Mouse (Mus musculus): ENCODE results near the gene Kctd21. TPM values are rescaled to one million over a fixed set of nuclear protein-coding genes. Genes with fewer than 3 reads are reported as not detected.

The Kctd21 gene
- total and polyA plus RNA-seq, 3 experiments: 0.23 to 1.2 TPM; not detected in 1

DNA sequence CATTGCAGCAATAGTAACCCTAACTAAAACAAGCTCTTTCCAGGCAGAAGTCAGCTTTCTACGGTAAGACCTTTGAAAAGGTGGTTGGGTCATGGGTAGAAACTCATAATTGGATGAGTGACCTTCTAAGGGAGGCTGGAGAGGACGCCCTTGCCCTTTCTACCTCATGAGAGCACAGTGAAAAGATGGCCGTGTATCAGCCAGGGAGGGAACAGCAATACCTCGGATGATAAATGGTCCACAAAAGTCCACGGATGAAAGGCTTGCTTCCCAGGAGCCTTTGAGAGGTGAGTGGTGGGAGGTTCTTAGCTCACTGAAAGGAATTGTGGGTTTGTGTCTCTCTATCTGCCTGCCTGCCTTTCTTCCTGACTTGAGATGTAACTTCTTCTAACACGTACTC lies 21.2 kb downstream of the Kctd21 start:
- H3K9me3 ChIP-seq (replicated peaks; ENCODE audit: insufficient read depth, low read length): no peaks in the 10 kb centered on the region
- no peaks in the 10 kb centered on the region for H3K27me3 ChIP-seq (ENCODE audit: control insufficient read depth in 1 of 2, insufficient read depth in 2 of 2, low read length in 2 of 2)
- no peak overlapping the region for H3K4me3 ChIP-seq (ENCODE audit: control insufficient read depth in 1 of 2, insufficient read depth in 1 of 2, low read depth in 2 of 2, low read length in 2 of 2)
- DNase-seq (ENCODE audit: low read depth, low spot score): no peak
- H3K36me3 ChIP-seq (ENCODE audit: control insufficient read depth in 1 of 2, insufficient read depth in 2 of 2, low read length in 2 of 2): peaks cover 0 to 17% of the 10 kb centered on the region in 2 experiments; a peak in 2 of 4 replicates
- no peak overlapping the region for H3K27ac ChIP-seq (ENCODE audit: control insufficient read depth, low read depth, low read length)
- peaks cover 5 to 20% of the 10 kb centered on the region in 2 experiments for H3K4me1 ChIP-seq (ENCODE audit: control insufficient read depth in 1 of 2, insufficient read depth in 2 of 2, low read length in 2 of 2)
- no peaks in the 10 kb centered on the region for H3K79me2 ChIP-seq (ENCODE audit: control insufficient read depth, insufficient read depth, low read length, poor library complexity)
- no peak overlapping the region for H3K9ac ChIP-seq (ENCODE audit: control insufficient read depth, low read depth, low read length, poor library complexity, severe bottlenecking)
- no peak for TF ChIP-seq POLR2A (IDR thresholded peaks at IDR 0.05; ENCODE audit: control insufficient read depth in 1 of 2, insufficient read depth in 1 of 2, low read depth in 1 of 2, low read length in 2 of 2, poor library complexity in 1 of 2)

- H3K4me3 ChIP-seq (ENCODE audit: control insufficient read depth in 1 of 2, insufficient read depth in 1 of 2, low read depth in 2 of 2, low read length in 2 of 2): no peak overlapping the region
- H3K9ac ChIP-seq (ENCODE audit: control insufficient read depth, low read depth, low read length, poor library complexity, severe bottlenecking): peak overlapping the region; percentile 18
- H3K36me3 ChIP-seq (ENCODE audit: control insufficient read depth in 1 of 2, insufficient read depth in 2 of 2, low read length in 2 of 2): peaks cover 0 to 17% of the 10 kb centered on the region in 2 experiments; a peak in 2 of 4 replicates
- H3K9me3 ChIP-seq (replicated peaks; ENCODE audit: insufficient read depth, low read length): no peaks in the 10 kb centered on the region
- H3K79me2 ChIP-seq (ENCODE audit: control insufficient read depth, insufficient read depth, low read length, poor library complexity): no peaks in the 10 kb centered on the region
- H3K27ac ChIP-seq (ENCODE audit: control insufficient read depth, low read depth, low read length): no peak overlapping the region
- H3K4me1 ChIP-seq (ENCODE audit: control insufficient read depth in 1 of 2, insufficient read depth in 2 of 2, low read length in 2 of 2): peaks cover 5 to 20% of the 10 kb centered on the region in 2 experiments
- TF ChIP-seq ETS1 (IDR thresholded peaks at IDR 0.05; ENCODE audit: low read depth, low read length) (peak; percentile 33; the same call in 1 of the 2 replicates), ZNF384 (IDR thresholded peaks at IDR 0.05; ENCODE audit: low read depth, low read length) (no peak), SIN3A (IDR thresholded peaks at IDR 0.05; ENCODE audit: low read length) (0 out of 2 replicates have a peak, but pooled peaks have one; percentile 23)
- no peaks in the 10 kb centered on the region for H3K27me3 ChIP-seq (ENCODE audit: control insufficient read depth in 1 of 2, insufficient read depth in 2 of 2, low read length in 2 of 2)
- DNase-seq (ENCODE audit: low read depth, low spot score): peak; percentile 46
Observed at GRCm38 (mm10) chr7:97355068-97355841, 23.1 kb downstream of the Kctd21 start.

- peak; percentile 83 for DNase-seq (ENCODE audit: low read depth, low spot score)
- Histone ChIP-seq H3K27ac (ENCODE audit: control insufficient read depth, low read depth, low read length) (no peak overlapping the region), H3K9me3 (replicated peaks; ENCODE audit: insufficient read depth, low read length) (no peaks in the 10 kb centered on the region), H3K4me3 (ENCODE audit: control insufficient read depth in 1 of 2, insufficient read depth in 1 of 2, low read depth in 2 of 2, low read length in 2 of 2) (no peak overlapping the region), H3K9ac (ENCODE audit: control insufficient read depth, low read depth, low read length, poor library complexity, severe bottlenecking) (no peak overlapping the region), H3K27me3 (ENCODE audit: control insufficient read depth in 1 of 2, insufficient read depth in 2 of 2, low read length in 2 of 2) (no peaks in the 10 kb centered on the region), H3K4me1 (ENCODE audit: control insufficient read depth in 1 of 2, insufficient read depth in 2 of 2, low read length in 2 of 2) (peaks cover 5 to 20% of the 10 kb centered on the region in 2 experiments), H3K79me2 (ENCODE audit: control insufficient read depth, insufficient read depth, low read length, poor library complexity) (no peaks in the 10 kb centered on the region), H3K36me3 (ENCODE audit: control insufficient read depth in 1 of 2, insufficient read depth in 2 of 2, low read length in 2 of 2) (peaks cover 0 to 17% of the 10 kb centered on the region in 2 experiments; a peak in 2 of 4 replicates)
- 0 out of 2 replicates have a peak, but pooled peaks have one; percentile 15 for TF ChIP-seq ZKSCAN1 (IDR thresholded peaks at IDR 0.05; ENCODE audit: low read depth, low read length)
- 0 out of 2 replicates have a peak, but pooled peaks have one; percentile 14 for TF ChIP-seq TCF12 (IDR thresholded peaks at IDR 0.05; ENCODE audit: low read depth, low read length)
- 0 out of 2 replicates have a peak, but pooled peaks have one; percentile 26 for TF ChIP-seq MYC (IDR thresholded peaks at IDR 0.05; ENCODE audit: low read depth, low read length)
- TF ChIP-seq POLR2A (IDR thresholded peaks at IDR 0.05; ENCODE audit: control insufficient read depth in 1 of 2, insufficient read depth in 1 of 2, low read depth in 1 of 2, low read length in 2 of 2, poor library complexity in 1 of 2): no peak
- peak; percentile 48; the same call in 1 of the 2 replicates for TF ChIP-seq SIN3A (IDR thresholded peaks at IDR 0.05; ENCODE audit: low read length)
- peak in 1 of 2 experiments; percentile 34; a peak in 2 of 4 replicates for TF ChIP-seq EP300 (IDR thresholded peaks at IDR 0.05; ENCODE audit: low read depth in 1 of 2, low read length in 2 of 2)
- no peak for TF ChIP-seq NELFE (IDR thresholded peaks at IDR 0.05; ENCODE audit: low read depth, low read length)
- TF ChIP-seq ETS1 (IDR thresholded peaks at IDR 0.05; ENCODE audit: low read depth, low read length): 0 out of 2 replicates have a peak, but pooled peaks have one; percentile 20
- peak; percentile 50 for TF ChIP-seq GATA1 (IDR thresholded peaks at IDR 0.05; ENCODE audit: low read depth, low read length)
- TF ChIP-seq JUND (IDR thresholded peaks at IDR 0.05; ENCODE audit: low read depth, low read length): no peak
- peak; percentile 35; the same call in 1 of the 2 replicates for TF ChIP-seq MAX (IDR thresholded peaks at IDR 0.05; ENCODE audit: low read length)
- no peak for TF ChIP-seq USF1 (IDR thresholded peaks at IDR 0.05; ENCODE audit: low read depth, low read length)
- peak; percentile 54 for TF ChIP-seq RCOR1 (IDR thresholded peaks at IDR 0.05; ENCODE audit: low read depth, low read length)
- peak; percentile 75 for TF ChIP-seq ZNF384 (IDR thresholded peaks at IDR 0.05; ENCODE audit: low read depth, low read length)
Observed at GRCm38 (mm10) chr7:97356253-97356652, 24.1 kb downstream of the Kctd21 start.
